Mouse (Mus musculus) lung, postnatal 0 days (tissue): Measurements from ENCODE around the gene Morc4. TPM values are rescaled to one million over a fixed set of nuclear protein-coding genes. Genes with fewer than 3 reads are reported as not detected.

Experiments used
- ATAC-seq: fragments of 200-750 bp; cut with Nextera tagmentation; 2 replicates; pipeline ENCODE4 v1.8.0; 2017; ENCODE audit warnings: moderate library complexity
- DNase-seq: peaks from one replicate; pipeline ENCODE4 v3.0.0-alpha.2; 2016; ENCODE audit warnings: low spot score
- H3K27ac ChIP-seq: fragments of 300-500 bp; sonication (generic); 2 replicates; pipeline ENCODE4 v1.5.1; 2014; ENCODE audit warnings: antibody characterized with exemption, mild to moderate bottlenecking, low read length, mixed read lengths
- H3K27me3 ChIP-seq: fragments of 300-500 bp; sonication (generic); replicated peaks from 2 replicates; pipeline ENCODE4 v1.6.1; 2014; ENCODE audit warnings: low read length, mixed read lengths; ENCODE audit not compliant: insufficient read depth
- H3K36me3 ChIP-seq: fragments of 300-500 bp; sonication (generic); 2 replicates; pipeline ENCODE4 v1.6.1; 2014; ENCODE audit warnings: low read length, mixed read lengths; ENCODE audit not compliant: insufficient read depth
- H3K4me1 ChIP-seq: fragments of 300-500 bp; sonication (generic); 2 replicates; pipeline ENCODE4 v1.6.1; 2014; ENCODE audit warnings: antibody characterized with exemption, low read depth, low read length, mixed read lengths; ENCODE audit not compliant: insufficient read depth
- H3K4me2 ChIP-seq: fragments of 300-500 bp; sonication (generic); replicated peaks from 2 replicates; pipeline ENCODE4 v1.6.1; 2014; ENCODE audit warnings: low read depth, mild to moderate bottlenecking, low read length, moderate library complexity, mixed read lengths
- H3K4me3 ChIP-seq: fragments of 300-500 bp; sonication (generic); 2 replicates; pipeline ENCODE4 v1.5.1; 2014; ENCODE audit warnings: low read depth, low read length
- H3K9ac ChIP-seq: fragments of 300-500 bp; sonication (generic); replicated peaks from 2 replicates; pipeline ENCODE4 v1.6.1; 2014; ENCODE audit warnings: low read depth, mild to moderate bottlenecking
- H3K9me3 ChIP-seq: fragments of 300-500 bp; sonication (generic); 2 replicates; pipeline ENCODE4 v1.6.1; 2016; ENCODE audit warnings: low read length, mixed read lengths
- CTCF ChIP-seq: IDR thresholded peaks from 2 replicates; pipeline ENCODE4 v1.5.1; 2016; ENCODE audit warnings: antibody characterized with exemption, mild to moderate bottlenecking
- EP300 ChIP-seq: IDR thresholded peaks from 2 replicates; pipeline ENCODE4 v1.6.1; 2016; ENCODE audit warnings: antibody characterized with exemption, mild to moderate bottlenecking, control low read depth
- WGBS: fragments of 180-500 bp; shearing (Covaris S2); extraction: QIAGEN DNeasy Blood & Tissue Kit; methylation state at CpG from one replicate; pipeline ENCODE4 v1.1.7; 2014; 5-methylcytosine and 5-hydroxymethylcytosine counted together
- polyA plus RNA-seq: library from polyadenylated mRNA; unstranded; fragments of >200 nt; fragmentation: Nextera tagmentation; extraction: Ambion mirVana; gene quantifications from 2 replicates; pipeline ENCODE4 v1.2.1, GENCODE M21; 2015

Morc4 gene
- polyA plus RNA-seq, 1 experiment from 2014 or later, result 5.0 TPM

GRCm38 (mm10) chrX:139828363-139829092 is 42.9 kb downstream of the Morc4 start:
- DNase-seq, result no peak
- Histone ChIP-seq H3K36me3 (no peaks in the 10 kb centered on the region), H3K27ac (no peak overlapping the region), H3K4me1 (no peaks in the 10 kb centered on the region), H3K9me3 (no peaks in the 10 kb centered on the region), H3K9ac (no peak overlapping the region), H3K4me3 (no peak overlapping the region), H3K27me3 (no peaks in the 10 kb centered on the region), H3K4me2 (no peak overlapping the region)
- no peak for TF ChIP-seq EP300
- no peak for TF ChIP-seq CTCF
- ATAC-seq, result no peak
- WGBS, result 87% methylated on average over 6 of the region's 6 CpGs

DNA sequence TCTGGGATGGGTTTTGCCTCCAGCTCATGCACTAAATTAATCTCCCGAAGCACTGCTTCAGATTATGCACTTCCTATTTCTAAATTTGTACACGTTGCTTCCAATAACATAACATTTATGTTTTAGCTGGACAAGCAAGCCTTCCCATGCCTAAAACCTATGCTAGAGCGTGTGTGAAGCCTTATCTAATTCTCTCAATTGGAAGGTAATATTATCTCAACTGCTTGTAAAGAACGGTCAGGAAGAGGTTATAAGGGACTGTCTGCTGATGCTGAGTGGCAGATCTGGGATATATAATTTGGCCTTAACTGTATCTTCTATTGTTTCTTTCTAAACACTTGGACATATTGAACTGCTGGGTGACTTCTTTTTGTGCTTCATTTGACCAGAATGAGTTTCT is 44.6 kb downstream of the Morc4 start:
- Histone ChIP-seq H3K27me3 (no peaks in the 10 kb centered on the region), H3K27ac (no peak overlapping the region), H3K9me3 (no peaks in the 10 kb centered on the region), H3K4me2 (no peak overlapping the region), H3K4me1 (no peaks in the 10 kb centered on the region), H3K4me3 (no peak overlapping the region), H3K9ac (no peak overlapping the region), H3K36me3 (no peaks in the 10 kb centered on the region)
- DNase-seq, result no peak
- no peak for ATAC-seq
- 83% methylated on average over 4 of the region's 4 CpGs for WGBS
- TF ChIP-seq EP300 (no peak), CTCF (no peak)

- Histone ChIP-seq H3K9me3 (no peaks in the 10 kb centered on the region), H3K4me2 (no peak overlapping the region), H3K4me1 (no peaks in the 10 kb centered on the region), H3K9ac (no peak overlapping the region), H3K27me3 (no peaks in the 10 kb centered on the region), H3K36me3 (no peaks in the 10 kb centered on the region), H3K27ac (no peak overlapping the region), H3K4me3 (no peak overlapping the region)
- DNase-seq, result no peak
- WGBS, result 64% methylated on average over 1 of the region's 1 CpGs
- no peak for ATAC-seq
- no peak for TF ChIP-seq CTCF
- no peak for TF ChIP-seq EP300
Observed at GRCm38 (mm10) chrX:139825402-139825801, 46.1 kb downstream of the Morc4 start.

- Histone ChIP-seq H3K4me1 (no peaks in the 10 kb centered on the region), H3K4me2 (no peak overlapping the region), H3K9ac (no peak overlapping the region), H3K27me3 (no peaks in the 10 kb centered on the region), H3K4me3 (no peak overlapping the region), H3K27ac (no peak overlapping the region), H3K36me3 (no peaks in the 10 kb centered on the region), H3K9me3 (no peaks in the 10 kb centered on the region)
- no peak for TF ChIP-seq CTCF
- DNase-seq (no peak), ATAC-seq (no peak)
- 54% methylated on average over 5 of the region's 5 CpGs for WGBS
Observed at GRCm38 (mm10) chrX:139815201-139815600, 56.3 kb downstream of the Morc4 start.

DNA sequence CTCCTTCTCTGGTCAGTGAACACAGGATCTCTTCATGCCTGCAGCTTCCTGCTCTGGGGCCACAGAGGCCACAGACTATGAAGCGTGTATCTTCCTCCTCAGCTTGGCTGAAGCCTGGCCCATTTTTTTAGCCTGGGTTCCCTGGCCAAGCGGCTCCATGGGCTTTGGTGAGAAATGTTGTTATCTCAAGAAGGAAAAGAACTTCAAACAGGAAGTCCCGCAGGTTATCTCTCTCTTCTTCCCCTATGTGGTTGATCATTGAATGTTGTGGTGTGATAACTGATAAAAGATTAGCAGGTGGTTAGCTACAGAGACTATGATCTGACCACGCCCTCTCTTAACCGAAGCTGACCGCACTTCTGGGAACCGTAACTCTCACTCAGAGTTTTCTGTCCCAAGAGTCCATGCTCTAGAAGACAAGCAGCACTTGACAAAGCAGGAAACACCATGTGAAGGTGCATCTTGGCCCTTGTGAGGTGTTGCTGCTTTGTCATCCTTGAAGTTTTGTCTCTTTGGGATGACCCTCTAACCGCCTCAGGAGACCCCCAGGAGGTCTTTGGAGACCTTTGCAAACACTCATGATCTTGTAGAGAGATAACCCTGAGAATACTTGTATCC is 57.4 kb downstream of the Morc4 start:
- H3K27me3 ChIP-seq, result no peaks in the 10 kb centered on the region
- H3K9me3 ChIP-seq, result no peaks in the 10 kb centered on the region
- H3K4me1 ChIP-seq, result no peaks in the 10 kb centered on the region
- no peak overlapping the region for H3K9ac ChIP-seq
- DNase-seq (no peak), ATAC-seq (no peak)
- no peak overlapping the region for H3K4me3 ChIP-seq
- H3K27ac ChIP-seq, result no peak overlapping the region
- WGBS, result 57% methylated on average over 8 of the region's 8 CpGs
- TF ChIP-seq EP300 (no peak), CTCF (no peak)
- H3K36me3 ChIP-seq, result no peaks in the 10 kb centered on the region
- no peak overlapping the region for H3K4me2 ChIP-seq

- Histone ChIP-seq H3K4me2 (no peak overlapping the region), H3K4me3 (no peak overlapping the region), H3K9ac (no peak overlapping the region), H3K36me3 (no peaks in the 10 kb centered on the region), H3K27me3 (no peaks in the 10 kb centered on the region), H3K9me3 (no peaks in the 10 kb centered on the region), H3K27ac (no peak overlapping the region), H3K4me1 (no peaks in the 10 kb centered on the region)
- 64% methylated on average over 8 of the region's 9 CpGs for WGBS
- no peak for TF ChIP-seq EP300
- no peak for TF ChIP-seq CTCF
- ATAC-seq, result no peak
- DNase-seq, result no peak
Observed at GRCm38 (mm10) chrX:139813299-139814002, 58.0 kb downstream of the Morc4 start.
